Mouse (Mus musculus) cerebellum, adult 9-11 months (tissue): ENCODE measurements at regions not wholly inside any gene's neighbourhood (a gene's known extent, or its start where the extent isn't known, plus 50 kb on each side); places are given as distances from the start of the nearest gene placed in this dataset.
A peak's percentile ranks its signal among the peaks of the same experiment; 100 is the strongest.
"Not testable (repeated sequence)": the region's sequence is repeated elsewhere in the genome, so short reads cannot be mapped to it uniquely, and the experiment has no call there.

Source experiments
- DNase-seq: peaks from one replicate; pipeline ENCODE4 v3.0.0; 2022

- DNase-seq, result no peak
Measured at GRCm38 (mm10) chrX:103250961-103251360, 64.5 kb upstream of the Nap1l2 start.

- DNase-seq, result not testable (repeated sequence)
Measured at GRCm38 (mm10) chrX:103251478-103251877, 65.0 kb upstream of the Nap1l2 start.

GRCm38 (mm10) chrX:103252056-103252850 is 65.8 kb upstream of the Nap1l2 start:
- not testable (repeated sequence) for DNase-seq

DNA sequence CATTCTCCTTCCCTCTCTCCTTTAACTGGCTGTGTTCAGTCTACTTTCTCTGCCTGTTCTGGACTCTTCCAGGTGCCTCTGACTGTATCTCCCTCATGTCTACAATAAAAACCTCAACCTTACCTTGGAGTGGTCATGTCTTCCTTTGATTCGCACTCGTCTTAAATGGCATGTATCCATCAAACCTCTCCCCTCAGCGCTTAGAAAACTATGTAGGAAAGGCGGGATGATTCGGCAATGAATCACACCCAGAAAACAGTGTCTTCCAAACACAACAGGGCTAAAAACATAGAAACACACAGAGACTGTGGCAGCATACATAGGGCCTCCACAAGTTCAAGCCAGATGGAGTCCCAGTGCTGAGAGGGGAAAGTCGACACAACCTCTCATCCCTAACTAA is 66.4 kb upstream of the Nap1l2 start:
- no peak for DNase-seq

DNA sequence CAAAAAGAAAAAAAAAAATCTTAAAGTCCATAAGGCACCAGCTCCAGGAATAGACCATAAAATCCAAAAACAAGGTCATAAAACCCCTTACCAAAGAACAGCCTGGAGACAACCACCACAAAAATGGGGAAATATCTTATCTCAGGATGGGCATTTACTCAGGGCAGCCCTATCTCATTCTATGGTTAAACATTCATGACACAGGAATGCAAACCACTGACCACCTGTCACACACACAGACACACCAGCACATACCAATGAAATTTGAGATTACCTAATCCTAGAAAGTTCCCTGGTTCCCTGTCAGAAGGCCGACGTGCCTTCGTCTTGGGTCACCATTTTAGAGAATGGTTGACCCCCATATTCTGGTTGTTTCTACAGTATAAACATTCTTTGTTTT is 66.3 kb upstream of the Cdx4 start:
- no peak for DNase-seq

DNA sequence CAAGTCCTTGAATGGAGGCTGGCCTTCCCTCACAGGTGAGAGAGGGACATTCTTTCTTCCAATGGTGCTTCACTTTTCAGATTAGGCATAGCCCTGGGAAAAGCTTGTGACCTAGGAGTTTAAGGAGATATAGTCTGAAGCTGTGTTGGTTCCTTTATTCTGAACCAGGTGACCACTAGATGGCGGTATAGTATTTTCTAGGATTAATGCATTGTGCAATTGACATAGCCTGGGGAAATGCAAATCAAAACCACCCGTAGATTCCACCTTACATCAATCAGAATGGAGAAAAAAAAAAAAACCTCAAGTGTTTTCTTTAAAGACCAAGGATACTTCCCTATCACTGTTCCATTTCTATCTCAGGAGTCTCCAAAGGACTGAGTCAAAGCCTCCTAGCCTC is 61.3 kb upstream of the Cdx4 start:
- peak; percentile 3 for DNase-seq
